Mouse (Mus musculus): ENCODE data around the gene Cadm1.

Gene Cadm1

GRCm38 (mm10) chr9:47608921-47609320, 78.9 kb downstream of the Cadm1 start:
- DNase-seq (ENCODE audit: low spot score in 2 of 2) = no peak

DNA sequence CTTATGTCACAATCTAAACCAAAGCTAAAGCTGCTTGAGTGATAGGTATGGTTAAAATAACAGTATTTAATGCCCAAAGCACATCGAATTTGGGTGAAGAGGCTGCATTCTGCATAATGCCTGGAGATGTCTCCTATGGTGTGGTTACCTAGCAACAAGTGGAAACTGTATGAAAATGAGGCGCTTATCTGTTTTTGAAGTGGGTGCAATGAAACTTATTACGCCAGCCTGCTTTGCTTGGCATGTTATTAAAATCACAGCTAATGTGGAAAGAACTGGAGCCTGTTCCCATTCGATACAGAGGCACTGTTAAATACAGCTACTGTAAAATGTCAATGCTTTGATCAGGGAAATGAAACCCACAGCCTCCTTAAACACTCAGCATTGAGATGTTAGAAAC, 79.5 kb downstream of the Cadm1 start:
- no peak for DNase-seq (ENCODE audit: low spot score in 2 of 2)

GRCm38 (mm10) chr9:47610316-47610715, 80.3 kb downstream of the Cadm1 start:
- no peak for DNase-seq (ENCODE audit: low spot score in 2 of 2)

DNA sequence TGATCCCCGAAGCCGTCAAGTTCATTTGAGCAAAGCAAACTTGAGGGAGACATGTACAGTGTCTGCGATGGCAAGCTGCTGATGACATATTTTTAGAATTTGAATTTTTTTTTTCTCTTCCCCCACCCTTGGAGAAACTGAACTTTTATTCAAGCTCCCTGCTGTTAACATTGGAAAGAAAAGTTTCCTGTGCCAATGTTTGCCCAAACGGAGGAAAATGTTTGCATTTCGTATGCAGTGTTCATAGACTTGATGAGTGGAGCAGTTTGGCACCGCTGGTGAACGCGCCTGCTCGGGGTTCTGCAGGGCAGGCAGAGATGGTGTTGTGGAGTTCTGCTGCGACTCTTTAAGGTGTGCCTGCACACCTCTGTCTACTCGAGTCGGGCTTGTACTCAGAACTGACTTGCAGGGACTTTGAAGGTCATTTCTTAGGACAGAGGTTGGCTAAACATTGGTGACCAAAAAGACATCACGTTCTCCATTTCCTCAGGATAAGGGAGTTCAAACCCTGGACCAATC, 83.0 kb downstream of the Cadm1 start:
- no peak for DNase-seq (ENCODE audit: low spot score in 2 of 2)

DNA sequence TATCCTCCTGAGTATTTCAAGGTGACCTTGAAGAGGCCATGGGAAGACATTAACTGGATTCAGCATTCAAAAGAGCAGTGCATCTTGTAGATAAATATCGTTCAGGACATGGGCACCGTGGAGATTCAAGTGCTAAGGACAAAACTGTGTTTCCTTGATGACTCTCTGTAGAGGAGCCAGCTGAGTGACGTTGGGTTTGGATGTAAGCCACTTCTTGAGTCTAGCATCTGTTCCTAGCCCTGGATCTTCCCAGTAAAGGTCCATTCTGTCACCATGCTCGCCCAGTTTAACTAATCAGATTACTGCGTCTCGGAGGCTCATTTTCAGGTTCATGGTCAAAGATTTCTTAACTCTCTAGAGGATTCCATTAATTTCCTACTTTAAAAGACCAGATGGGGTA, 85.1 kb downstream of the Cadm1 start:
- no peak for DNase-seq (ENCODE audit: low spot score in 2 of 2)

DNA sequence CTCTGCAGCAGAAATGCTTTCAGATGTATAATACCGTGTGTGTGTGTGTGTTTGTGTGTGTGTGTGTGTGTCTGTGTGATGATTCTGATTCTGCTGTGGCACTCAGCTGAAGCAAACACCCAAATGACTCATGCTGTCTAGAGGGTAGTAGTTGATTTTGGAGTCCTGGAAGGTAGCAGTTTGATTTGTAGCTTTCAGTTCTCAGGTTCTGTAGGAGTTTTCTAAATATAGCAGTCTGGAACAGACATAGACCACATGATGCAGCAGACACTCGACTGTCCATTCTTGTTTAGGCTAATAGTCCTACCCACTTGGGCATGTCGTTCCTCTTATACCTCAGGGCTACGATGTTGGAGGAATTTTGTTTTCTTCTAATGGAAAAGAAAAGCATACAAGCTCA, 86.4 kb downstream of the Cadm1 start:
- no peak for DNase-seq (ENCODE audit: low spot score in 2 of 2)

DNA sequence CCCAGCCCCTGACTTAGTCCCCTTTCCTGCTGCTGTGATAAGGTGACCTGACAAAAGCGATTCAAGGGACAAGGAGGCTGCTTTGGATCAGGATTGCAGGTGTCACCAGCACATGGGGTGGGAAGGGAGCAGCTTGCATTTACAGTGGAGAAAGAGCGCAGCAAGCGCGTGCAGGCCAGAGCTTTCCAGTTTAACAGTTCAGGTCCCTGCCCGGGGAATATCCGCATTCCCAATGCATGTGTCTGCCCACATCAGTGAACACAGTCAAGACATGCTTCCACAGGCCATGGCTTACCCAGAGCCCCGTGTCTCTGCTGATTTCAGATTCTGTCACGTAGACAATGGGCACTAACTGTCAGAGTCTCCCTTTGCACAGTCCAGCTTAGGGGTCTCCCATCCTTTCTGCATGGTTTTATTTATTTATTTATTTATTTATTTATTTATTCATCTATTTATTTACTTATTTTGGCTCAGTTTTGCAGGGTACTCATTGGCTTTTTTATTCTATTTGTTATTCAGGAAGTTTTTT, 89.6 kb downstream of the Cadm1 start:
- DNase-seq (ENCODE audit: low spot score in 2 of 2) = no peak

GRCm38 (mm10) chr9:47623447-47624445, 93.8 kb downstream of the Cadm1 start:
- no peak for DNase-seq (ENCODE audit: low spot score in 2 of 2)

DNA sequence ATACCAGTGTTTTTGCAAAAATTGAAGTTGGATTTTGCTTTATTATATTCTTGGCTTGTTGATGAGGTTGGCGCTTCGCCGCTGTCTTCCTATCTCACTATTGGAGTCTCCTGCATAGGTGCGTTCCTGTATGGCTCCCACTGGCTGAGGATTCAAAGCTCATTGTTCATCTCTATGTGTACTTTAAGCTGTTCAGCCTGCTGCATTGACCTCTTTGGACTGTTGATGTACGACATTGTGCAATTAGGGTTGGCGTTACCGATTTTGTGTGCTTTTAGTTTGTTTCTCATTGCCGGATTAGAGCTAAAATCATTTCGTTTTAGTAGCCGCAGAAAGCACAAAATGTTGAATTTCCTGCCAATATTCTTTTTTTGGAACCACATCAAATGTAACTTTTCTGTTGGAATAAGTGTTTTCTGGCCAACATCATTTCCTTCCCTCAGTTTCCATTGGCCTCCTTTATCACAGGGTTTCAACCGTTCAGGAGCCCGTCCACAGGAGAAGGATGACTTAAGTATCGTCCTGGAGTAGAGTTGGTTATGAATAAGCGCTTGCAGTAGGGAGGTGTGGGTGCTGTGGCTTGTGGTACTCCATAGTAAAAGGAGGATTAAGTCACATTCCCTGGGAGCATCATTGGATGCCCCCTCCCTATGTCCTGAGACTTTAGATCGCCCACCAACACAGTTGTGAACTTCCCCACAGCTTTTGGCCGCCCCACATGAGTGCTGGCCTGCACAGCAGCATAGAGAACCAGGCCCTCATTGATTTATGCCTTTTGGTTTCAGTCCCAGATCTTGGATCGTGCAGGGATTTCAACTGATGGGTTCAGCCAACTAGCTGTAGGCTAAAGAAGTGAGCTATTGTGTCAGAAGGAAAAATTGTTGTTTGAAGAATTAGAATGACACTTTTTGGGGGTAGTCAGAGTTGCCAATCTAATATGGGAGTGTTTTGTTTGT, 94.9 kb downstream of the Cadm1 start:
- DNase-seq (ENCODE audit: low spot score in 2 of 2) = no peak

- no peak for DNase-seq (ENCODE audit: low spot score in 2 of 2)
Observed at GRCm38 (mm10) chr9:47625621-47626210, 95.7 kb downstream of the Cadm1 start.

- no peak for DNase-seq (ENCODE audit: low spot score in 2 of 2)
Observed at GRCm38 (mm10) chr9:47627966-47628365, 98.0 kb downstream of the Cadm1 start.

- DNase-seq (ENCODE audit: low spot score in 2 of 2) = no peak
Observed at GRCm38 (mm10) chr9:47628550-47628949, 98.6 kb downstream of the Cadm1 start.

DNA sequence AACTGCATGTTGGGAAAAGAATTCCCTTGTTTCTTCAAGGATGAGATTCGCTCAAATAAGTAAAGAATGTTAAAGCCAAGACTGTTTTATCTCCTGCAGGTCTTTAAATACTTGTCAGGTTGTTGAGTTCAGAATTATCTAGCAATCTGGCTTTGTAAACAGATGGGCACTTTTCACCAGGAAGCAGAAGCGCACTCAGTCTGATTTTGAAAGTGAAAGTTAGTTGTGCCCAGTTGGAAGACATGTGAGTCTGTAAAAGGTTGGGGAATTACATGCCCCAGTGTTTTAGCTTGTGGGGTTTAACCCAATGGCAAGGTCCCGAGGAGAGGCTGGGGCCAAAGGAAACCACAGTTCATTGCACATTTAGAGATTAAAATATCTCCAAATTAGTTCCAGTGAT, 104.7 kb downstream of the Cadm1 start:
- no peak for DNase-seq (ENCODE audit: low spot score in 2 of 2)

- no peak for DNase-seq (ENCODE audit: low spot score in 2 of 2)
Observed at GRCm38 (mm10) chr9:47642663-47643062, 112.7 kb downstream of the Cadm1 start.

- no peak for DNase-seq (ENCODE audit: low spot score in 2 of 2)
Observed at GRCm38 (mm10) chr9:47645056-47645455, 115.1 kb downstream of the Cadm1 start.

DNA sequence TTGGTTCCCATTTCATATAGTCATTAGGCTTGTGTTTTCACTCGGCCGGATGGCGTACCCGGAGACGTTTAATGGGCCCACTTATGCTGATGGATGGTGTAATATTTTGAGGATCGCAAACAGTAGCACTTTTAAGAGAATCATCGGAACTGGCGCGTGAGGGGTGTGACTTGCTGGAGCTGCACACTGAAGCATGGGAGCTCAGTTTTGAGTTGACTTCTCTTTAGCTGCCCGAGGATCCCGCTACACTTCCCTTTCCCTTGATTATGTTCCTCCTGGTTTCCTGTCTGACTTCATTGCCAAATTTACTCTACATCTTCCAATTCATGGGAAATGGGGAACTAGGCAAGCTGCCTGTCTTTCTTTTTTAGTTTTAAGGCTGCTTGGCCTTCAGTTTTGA, 121.5 kb downstream of the Cadm1 start:
- DNase-seq (ENCODE audit: low spot score in 2 of 2) = no peak

DNA sequence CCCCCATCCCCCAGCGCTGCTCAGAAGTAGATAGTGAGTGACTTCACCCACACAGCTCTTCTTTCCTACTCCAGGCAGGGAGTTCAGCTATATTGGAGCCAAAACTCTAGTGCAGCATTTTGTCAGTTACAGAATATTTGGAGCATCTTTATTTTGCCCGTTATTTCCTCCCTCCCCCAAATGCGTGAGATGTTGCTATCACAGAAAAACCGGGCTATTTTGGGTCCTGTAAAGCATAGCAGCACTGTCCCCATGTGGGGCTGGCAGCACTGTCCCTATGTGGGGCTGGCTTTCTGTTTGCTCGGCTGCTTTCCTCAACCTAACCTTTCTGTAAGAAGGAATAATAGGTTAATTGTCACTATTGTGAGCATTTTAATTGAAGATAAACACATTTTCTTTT, 122.2 kb downstream of the Cadm1 start:
- no peak for DNase-seq (ENCODE audit: low spot score in 2 of 2)

GRCm38 (mm10) chr9:47652936-47653335, 123.0 kb downstream of the Cadm1 start:
- DNase-seq (ENCODE audit: low spot score in 2 of 2) = no peak

DNA sequence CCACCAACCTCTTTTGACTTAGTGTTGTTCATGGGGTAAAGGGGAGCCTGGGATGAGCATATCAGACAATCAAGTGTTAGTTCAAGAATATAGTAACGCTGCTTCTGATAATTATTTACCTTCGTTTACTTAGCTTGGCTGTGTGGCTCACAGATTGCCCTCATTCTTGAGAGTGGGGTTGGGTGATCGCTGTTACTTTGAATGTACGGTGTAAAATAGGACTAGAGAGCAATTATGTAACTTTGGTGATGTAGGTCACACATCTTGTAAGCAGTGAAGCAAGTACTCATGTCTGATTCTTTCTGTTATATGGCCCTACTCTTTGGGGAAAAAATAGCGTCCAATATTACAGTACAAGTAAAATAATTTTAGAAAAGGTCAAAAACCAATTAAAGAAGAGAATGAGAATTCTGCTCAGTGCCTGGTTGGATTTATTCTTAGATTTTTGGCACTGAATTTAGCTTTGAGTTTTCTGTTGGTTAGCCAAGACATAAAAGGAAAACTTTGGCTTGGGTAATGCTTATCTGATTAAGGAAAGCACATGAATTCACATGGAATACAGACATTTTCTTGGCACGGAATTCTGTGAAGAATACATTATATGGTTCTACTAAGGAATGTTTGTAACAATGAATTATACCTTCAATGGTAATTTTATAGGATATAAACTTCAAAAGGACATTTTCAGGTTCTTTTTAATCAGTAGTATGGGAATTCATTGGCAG, 129.6 kb downstream of the Cadm1 start:
- DNase-seq (ENCODE audit: low spot score in 2 of 2) = no peak

DNA sequence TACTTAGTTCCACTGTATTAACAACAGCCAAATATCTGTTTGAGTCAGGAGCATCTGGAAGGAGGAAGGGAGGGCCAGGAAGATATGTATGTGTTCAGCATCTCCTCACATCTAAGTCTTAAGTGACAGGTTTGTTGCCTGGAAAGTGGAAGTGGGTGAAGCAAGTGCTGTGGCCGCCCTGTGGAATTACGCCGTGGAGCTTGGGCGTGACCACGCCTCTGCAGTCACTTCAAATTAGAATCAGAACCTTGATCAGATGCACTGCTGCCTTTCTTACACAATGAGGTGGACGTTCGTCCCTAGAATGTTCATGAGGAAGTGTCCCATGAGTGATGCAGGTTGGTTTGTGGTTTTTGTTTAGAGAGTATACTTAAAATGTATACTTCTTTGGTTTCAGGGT, 131.6 kb downstream of the Cadm1 start:
- no peak for DNase-seq (ENCODE audit: low spot score in 2 of 2)

GRCm38 (mm10) chr9:47669206-47669605, 139.2 kb downstream of the Cadm1 start:
- DNase-seq (ENCODE audit: low spot score in 2 of 2) = no peak
